Mouse (Mus musculus): ENCODE measurements around the gene Smco4.

DNA sequence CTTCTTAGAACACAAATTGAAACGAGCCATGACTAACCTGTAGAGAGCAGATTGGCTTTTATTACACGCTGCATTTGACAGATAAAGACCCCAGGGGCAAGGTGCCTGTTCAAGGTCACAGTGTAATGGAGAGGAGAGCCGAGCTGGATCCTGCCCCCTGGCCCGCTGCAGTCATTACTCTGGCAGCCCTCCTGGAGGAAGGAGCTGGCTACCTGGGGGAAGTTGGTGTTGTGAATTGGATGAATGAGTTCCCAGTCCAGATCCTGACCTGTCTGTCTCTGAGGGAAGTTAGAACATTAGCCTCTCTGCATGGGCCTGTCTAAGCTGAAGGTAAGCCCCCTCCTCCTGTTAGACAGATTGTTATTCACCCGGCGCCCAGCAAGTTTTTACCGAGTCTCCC lies 9.2 kb downstream of the Smco4 start:
- TF ChIP-seq CTCF (IDR thresholded peaks at IDR 0.05; ENCODE audit: control insufficient read depth, insufficient read depth, insufficient replicate concordance, low read depth, low read length) = no peak
- TF ChIP-seq POLR2A (IDR thresholded peaks at IDR 0.05; ENCODE audit: control insufficient read depth, low read depth, low read length) = no peak

All from testis, adult 2 months (tissue).